Mouse (Mus musculus) hindlimb bud, embryonic 11.5 days (tissue): ENCODE results near the gene Nkx2-3.

Experiments
- DNase-seq: peaks from one replicate; pipeline ENCODE4 v3.0.0-alpha.2; 2012; ENCODE audit warnings: low read depth, low spot score; ENCODE audit errors: extremely low spot score

The Nkx2-3 gene

DNA sequence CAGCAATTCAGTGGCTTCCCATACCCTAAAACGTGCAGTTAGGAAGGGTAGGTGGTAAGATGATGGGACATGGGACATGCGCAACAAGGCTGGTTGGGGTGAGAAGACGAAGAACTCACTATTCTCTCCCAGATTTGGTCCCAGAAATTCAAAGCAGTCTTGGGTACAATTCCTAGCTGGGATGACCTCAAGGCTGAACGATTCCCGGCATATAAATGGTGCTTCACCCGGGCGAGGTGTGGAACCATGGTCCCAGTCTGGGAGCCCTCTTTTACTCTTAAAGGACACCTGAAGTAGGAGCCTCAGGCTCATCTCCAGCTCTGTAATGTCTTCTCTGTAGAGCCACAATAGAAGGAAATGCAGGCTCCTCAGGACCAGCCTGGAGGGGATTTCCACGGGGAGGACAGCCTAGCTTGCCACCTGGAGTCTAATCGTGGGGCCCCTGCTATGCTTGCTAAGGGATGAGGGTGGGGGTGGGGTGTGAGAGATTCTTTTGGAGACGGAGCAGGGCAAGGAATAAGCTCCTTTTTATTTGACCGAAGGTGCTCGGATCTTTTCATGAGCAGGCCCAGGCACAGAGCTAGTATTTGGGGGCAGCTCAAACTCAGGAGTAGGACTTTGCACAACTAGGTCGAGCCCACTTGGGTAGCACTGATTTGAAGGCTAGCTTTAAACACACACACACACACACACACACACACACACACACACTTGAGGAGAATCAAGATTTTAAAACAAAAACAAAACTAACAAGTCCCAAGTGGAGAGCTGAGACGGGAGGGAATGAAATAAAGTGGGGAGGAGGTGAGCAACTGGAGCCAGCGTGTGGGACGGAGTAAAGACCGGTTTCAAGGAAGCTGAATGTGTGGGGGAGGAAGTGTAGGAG is 6.2 kb upstream of the Nkx2-3 start:
- DNase-seq: no peak

DNA sequence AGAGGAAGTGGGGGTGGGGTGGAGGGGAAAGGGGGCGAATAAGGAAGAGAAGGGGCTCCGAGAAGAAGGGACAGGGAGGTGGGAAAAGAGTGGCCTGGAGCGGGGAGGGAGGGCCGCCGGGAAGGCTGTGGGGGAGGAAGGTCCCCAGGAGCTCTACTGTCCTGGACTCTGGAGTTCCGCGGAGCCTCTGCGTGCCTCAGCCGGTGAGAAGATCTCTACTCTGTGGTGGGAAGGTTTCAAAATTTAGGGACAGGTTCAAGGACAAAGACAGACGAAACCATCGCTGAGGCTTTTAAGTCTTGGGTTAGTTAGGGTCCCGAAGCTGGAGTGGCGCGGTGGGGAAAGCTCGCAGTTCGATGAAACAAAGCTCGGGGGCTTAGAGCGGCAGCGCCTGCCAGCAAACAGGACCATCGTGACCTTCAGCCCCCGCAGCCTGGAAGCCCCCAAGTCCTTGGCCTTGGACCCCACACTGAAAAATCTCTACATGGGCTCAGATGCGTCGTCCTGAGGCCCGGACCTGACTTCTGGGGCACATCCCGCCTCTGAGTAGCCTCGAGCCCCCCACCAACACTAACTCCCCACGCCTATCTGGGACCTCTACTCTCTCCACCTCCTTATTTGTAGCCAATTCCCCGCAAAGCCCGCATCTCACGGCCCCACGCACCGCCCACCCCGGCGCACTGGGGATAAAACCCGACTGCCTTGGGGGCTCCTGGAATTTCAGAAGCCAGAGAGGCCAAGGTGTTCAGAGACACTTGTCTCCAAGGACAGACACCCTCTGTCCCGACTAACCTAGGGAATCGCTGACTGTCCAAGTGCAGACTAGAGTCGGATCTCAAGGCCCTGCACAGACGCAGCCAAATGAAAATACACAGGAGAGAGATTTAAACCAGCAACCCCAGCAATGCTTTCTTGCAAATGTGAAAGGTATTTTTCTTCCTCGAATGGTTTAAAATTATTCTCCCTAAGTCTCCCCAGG is 5.3 kb upstream of the Nkx2-3 start:
- DNase-seq: no peak

DNA sequence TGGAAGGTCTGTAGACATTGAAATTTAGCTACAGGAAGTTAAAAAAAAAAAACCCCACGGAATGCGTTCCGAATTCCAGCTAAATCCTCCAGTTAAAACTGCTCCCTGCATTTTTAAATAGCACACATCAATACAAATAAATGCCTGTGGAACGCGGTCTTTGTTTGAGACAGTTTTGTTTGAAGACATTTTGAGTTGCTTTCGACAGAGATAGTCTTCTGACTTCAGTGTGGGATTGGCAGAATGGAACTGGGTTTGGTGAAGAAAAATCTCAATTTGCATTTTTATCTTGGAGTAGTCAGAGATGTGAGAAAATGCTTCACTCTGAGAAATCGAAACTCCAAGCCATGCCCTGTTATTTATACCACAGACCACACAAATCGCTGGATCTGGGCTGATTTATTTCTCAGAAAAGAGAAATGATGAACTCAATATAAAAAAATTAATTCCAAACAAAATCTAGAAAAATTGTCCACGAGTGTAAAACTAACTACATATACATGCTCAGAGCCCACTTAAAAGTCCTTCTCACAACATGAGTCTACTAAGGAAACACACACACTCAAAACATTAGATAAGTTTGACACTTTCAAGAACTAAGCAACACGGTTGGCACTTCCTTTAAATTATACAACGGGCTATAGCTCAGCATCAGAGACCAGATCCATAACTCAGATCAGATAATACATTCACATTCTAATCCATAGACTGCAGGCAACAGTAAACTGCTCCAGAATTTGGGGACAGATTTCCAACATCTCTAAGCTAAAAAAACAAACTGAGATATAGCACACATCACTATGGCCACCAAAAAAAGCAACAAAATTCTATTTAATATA is 4.1 kb upstream of the Nkx2-3 start:
- DNase-seq: no peak

DNA sequence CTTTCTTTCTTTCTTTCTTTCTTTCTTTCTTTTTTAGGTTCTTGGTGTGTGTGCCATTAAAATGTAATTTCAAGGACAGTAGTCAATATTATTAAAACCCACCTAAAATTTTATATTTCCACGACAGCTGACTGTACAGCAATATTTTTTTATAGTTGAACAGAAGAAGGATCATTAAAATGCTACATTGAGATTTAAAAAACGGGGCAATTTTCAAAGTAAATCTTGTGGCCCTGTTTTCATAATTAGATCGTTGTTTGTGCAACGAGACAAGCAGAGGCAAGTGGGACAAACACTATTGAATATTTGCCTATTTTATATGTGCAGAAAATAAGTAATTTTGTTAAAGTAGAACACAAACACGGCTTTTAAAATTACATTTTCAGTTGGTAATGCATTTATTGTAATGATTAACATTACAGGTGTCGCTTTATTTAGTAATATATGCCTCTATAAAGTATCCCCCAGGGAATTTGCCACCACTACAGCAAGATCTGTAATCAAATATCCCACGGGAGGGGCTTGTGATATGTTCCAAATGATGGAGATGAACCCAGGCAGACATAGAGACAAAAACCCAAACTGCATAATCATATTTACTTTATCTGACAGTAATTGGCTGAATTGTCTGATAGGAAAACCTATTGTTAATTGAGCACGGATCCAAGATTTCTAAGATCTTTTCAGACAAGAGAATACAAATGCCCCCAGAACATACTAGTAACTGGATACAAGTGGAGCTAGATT is 3.2 kb upstream of the Nkx2-3 start:
- no peak for DNase-seq

DNA sequence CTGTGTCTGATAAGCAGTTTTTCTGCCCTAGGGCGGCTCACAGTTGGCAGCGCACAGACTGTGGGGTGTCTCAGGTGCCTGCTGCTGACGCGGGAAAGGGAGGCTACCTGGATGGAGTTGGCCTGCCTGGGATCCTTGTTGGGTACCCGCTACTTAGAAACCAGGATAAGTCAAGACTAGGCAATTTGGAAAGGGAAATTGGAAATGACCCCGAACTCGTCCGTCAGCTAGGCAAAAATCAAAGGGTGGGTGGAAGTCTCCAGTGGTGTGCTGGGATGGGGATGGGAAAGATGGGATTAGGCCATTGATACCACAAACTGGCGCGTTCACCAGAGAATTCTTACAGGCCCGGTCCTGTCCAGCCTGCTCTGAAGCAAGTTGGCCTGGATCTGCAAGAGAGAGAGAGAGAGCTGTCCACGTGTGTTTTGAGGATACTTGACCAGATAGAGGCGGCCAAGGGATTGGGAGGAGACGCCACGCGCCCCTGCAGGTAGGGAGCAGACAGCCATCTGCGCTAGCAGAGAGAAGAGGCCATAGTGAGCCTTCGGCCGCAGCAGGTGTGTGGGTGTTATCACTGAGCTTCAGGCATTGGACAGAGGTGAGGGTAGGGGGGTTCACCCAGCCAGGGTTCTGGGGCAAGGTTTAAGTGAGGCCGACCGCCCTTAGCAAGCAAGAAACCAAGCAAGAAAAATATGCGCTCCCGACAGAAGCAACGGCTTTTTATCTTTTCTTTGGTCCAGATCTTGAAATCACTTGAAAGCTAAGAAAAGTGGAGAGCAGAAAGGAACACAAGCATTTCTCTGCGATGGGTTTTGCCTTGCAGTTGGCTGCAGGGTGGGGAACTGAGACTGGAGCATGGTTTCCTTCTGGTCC is 2.4 kb upstream of the Nkx2-3 start:
- DNase-seq: no peak

DNA sequence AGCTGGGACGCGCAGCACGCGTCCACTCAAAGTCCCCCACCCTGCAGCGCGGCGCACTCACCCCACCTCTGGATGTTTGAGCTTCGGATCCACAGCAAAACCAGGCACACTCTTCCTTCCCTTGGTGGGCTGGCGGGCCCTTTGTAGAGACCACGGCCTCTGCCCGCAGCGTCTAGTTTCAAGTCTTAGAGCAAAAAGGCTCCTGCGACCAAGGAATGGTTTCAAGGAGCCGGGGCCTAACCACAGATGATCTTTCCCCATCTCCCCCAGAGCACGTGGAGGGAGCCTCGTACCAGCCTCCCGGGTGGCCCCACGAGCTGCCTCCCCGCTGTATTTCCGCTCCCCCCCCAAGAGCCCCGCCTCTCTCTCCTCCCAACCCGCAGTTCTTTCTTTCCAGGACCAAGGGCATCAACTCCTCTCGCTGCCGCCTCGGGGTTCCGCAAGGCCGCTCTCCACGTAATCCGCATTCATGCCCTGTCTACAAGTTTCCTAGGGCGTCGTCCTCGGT is 1.7 kb upstream of the Nkx2-3 start:
- no peak for DNase-seq

DNA sequence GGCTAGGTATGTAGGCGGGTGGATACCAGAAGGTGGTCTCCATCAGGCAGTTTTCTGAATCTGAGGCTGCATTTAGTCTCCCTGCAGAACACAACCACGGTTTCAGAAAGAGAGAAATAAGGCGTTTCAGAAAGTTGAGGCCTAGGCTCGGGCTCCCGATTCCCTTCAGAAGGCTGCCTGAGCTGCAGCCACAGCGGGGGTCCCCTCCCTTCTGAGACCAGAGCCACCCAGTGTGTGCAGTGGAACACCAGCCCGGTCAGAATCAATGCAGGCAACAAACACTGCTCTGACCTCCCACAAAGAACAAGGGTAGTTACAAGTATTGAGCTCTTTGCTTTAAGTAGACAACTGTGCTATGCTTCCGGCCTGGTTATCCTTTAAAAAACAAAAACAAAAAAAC is 1.0 kb upstream of the Nkx2-3 start:
- DNase-seq: no peak

DNA sequence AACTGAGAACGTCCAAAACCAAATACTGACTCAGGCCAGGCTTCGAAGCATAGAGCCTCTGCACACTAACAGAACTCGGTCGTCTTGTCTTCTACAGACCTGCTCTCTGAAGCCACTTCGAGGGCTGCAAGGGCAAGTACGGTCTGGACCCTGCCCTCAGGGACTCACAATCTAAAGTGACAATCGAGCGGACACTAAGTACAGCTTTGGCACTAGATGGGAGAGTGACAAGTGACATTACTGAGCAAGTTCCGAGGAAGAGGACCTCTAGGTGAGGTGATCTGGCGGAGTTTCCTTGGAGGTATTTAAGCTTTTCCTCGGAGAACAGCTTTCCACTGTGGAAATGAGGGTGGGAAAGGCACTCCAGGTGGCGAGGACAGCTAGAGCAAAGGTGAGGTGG is 564 bp upstream of the Nkx2-3 start:
- DNase-seq: no peak

DNA sequence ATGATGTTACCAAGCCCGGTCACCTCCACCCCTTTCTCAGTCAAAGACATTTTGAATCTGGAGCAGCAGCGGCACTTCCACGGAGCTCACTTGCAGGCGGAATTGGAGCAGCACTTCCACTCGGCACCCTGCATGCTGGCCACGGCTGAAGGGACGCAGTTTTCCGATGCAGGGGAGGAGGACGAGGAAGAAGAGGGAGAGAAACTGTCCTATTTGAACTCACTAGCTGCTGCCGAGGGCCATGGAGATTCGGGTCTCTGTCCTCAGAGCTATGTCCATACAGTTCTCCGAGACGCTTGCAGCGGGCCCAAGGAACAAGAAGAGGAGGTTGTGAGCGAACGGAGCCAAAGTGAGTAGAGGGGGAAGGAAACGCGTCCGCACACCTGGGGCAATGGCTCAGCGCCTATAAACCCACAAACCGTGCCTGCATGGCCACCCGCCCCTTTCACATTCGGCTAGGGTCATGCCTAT is 411 bp downstream of the Nkx2-3 start:
- no peak for DNase-seq

DNA sequence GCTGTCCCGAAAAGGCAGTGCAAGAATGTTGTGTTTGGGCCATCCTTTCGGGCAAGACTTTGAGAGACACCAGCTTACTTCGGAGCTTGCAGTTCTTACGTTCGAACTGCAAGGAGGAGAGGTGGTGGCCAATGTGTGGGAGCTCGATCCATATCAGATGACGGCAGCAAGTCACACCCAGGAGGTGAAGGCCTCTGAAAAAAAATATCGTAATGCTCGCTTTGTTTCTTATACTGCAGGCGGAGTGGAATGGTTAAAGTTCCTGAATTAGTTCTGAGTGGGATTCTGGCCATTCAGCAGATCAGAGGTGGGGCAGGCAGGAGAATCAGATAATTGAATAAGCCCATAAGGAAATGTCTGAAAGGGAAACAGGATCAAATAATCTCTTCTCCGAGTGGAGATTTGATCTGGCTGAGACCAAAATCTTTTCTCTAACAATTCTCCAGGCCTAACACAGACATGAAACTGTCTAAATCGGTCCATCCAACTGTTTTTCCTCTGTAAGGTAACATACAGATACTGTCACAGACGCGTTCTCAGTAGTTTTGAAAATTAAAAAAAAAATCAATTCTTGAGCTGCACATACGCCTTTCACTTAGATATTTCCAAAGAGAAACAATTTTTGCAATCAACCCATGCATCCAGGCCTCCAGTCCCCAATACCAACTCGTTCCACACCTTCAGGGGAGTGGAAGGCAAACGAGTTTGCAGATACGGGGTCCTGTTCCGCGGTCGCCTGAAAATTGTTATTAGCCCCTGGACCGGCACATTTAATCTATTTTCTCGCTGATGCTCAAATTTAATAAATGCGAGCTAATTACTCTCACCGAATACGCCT is 1.4 kb downstream of the Nkx2-3 start:
- no peak for DNase-seq

DNA sequence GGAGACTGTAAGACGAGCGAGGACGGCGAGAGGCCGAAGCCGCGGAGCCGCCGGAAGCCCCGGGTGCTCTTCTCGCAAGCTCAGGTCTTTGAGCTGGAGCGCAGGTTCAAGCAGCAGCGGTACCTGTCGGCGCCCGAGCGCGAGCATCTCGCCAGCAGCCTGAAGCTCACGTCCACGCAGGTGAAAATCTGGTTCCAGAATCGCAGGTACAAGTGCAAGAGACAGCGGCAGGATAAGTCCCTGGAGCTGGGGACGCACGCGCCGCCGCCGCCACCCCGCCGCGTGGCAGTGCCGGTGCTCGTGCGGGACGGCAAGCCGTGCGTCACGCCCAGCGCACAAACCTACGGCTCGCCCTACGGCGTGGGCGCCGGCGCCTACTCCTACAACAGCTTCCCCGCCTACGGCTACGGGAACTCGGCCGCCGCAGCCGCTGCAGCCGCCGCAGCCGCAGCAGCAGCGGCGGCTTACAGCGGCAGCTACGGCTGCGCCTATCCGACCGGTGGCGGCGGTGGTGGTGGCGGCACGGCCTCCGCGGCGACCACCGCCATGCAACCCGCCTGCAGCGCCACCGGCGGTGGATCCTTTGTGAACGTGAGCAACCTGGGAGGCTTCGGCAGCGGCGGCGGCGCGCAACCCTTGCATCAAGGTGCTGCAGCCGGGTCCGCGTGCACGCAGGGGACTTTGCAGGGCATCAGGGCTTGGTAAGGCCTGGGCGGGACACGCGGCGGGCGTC is 2.4 kb downstream of the Nkx2-3 start:
- no peak for DNase-seq

DNA sequence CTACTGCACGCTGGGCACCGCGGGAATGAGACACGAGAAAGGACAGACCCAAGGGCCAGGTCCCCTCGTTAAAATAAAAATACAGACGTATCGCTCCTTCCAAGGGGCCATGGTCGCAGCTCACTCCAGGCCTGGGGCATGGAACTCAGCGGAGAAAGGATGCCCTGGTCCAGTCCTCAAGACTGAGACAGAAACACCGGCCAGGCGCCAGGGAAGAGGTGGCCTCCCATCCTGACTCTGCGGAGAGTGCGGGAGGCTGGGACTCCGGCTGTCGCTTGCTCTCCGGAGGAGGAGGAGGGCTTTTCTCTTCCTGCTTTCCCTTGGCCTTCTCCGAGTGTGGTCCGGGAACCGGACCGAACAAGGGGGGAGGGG is 2.9 kb downstream of the Nkx2-3 start:
- DNase-seq: no peak

DNA sequence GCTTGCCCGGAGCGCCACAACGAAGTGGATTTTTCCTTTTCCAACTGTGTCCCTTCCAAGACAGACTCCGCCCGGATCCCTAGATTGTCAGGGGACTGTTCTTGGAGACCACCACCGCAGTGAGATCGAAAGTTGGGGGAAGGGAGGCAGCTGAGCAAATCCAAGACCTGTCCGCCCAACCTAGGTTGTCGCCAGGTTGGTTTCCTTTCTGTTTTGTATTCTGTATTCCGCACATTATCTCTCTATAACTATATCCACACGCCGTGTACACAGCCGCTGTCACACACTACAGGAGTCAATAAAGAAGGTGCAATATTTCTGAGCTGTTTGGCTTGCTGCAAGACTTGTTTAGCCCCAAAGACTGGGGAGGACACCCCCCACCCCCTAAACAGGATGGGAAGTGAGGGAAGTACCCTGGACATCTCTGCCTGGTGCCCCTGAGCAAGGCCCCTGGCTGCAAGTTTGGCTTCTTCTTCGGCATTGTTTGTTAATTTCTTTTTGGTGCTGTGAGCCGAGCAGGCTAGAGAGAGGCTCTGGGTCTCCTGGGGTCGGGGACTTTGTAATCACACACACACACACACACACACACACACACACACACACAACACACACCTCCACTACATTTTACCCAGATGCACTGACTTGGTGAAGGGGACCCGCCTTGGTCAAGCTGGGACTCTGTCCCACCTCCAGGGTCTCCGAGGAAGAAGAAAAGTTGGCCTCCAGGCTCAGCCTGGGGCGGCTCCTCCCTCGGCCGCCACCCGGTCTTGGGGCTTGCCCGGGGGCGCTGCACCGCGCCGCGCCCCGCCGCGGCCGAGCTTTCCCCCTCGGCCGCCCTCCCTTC is 3.7 kb downstream of the Nkx2-3 start:
- no peak for DNase-seq

DNA sequence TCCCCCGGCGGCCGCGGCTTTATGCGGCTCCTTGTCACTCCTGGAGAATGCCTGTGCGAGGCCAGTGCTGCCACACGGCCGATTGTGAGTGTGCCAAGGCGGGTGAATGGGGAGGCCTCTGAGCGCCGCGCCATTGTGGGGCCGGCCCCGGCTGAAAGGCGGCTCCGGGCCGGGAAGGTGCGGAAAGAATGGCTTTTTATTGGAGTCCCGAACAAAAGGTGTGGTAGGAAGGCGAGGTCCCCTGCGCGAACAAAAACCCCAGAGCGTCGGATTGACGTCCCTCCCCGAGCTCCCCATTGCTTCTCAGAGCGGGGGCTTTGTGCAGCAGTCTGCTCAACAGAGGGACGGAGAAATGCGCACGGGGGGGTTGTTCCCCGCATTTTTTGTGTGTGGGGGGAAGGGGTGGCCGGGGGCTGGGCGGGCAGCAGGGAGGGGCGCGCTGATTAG is 4.3 kb downstream of the Nkx2-3 start:
- DNase-seq: no peak

DNA sequence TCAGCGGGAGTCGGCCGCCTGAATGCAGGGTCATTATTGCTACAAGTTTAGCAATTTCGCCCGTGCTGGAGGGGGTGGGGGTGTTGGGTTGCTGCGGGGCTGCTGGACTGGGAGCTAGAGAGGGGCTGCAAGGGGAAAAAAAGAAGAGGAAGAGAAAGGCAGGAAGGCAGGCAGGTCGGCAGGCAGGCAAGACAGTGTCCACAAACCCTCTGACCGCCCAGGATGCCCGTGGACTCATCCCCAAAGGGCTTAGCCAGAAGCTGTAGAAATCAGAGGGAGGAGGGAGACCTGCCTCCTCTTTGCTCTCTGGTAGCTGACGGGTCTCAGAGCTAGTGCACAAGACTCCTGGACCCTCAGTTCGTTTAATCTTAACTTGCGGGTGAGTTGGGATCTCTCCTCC is 4.8 kb downstream of the Nkx2-3 start:
- no peak for DNase-seq

DNA sequence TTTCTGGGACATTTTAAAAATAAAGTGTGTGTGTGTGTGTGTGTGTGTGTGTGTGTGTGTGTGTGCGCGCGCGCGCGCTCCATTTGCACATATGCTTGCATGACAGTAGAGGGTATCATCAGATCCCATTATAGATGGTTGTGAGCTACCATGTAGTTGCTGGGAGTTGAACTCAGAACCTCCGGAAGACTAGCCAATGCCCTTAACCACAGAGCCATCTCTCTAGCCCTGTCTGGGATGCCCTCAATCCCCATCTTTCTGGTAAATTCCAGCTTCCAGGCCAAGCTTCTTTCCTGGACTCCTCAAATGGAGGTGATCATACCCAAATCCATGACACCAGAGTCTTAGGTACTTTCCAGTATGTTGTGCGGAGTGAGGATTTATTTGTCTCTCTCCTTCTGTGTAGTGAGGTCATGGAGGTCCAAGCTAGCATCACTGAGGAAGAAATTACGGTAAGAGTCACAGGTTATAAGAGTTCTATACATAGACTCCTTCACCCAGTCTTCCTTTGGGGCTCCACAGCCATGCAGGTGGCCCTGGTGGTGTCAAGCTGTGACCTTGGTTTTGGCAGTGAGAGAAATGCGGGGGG is 5.7 kb downstream of the Nkx2-3 start:
- no peak for DNase-seq
